Mouse (Mus musculus): ENCODE results near the gene Hmx1. TPM values are rescaled to one million over a fixed set of nuclear protein-coding genes. Genes with fewer than 3 reads are reported as not detected.

Hmx1 gene
- polyA plus RNA-seq, 1 experiment from 2014 or later, result not detected

DNA sequence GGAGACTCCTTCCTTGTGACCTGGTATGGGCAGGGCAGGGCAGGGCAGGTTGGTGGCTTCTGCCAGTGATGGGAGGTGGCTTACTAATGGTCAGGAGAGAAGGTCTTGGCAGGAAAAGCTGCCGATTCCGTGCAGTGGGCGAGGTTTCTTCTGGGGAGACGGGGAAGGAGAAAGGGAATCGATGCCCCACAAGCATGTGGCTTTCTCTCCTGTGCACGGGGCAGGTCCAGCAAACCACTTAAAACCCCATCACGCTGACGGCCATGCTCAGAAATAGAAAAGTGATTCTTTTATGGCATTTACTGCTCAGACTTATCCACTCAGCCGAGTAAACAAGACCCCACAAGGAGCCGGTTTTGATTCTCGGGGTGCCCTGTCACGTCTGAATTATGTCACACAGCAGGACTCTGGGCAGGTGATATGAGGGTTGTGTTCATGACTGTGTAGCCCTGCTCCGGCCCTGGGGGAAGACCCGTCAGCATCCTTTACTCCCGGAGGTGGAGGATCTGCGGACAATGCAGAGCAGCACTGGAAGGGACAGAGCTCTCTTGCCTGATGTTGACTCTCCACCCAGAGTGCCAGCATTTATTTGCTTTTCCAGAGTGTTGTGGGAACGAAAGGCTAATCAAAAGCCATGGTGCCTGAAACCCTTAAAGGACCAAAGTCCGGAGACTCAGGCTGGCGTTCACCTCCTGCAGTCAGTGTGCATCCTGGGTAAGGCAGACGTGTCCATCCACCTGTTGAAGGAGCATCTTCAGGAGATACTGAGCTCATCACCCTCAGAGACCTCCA, 22.5 kb upstream of the Hmx1 start:
- ATAC-seq (replicated peaks; ENCODE audit: low FRiP score, low read depth), result no peak

DNA sequence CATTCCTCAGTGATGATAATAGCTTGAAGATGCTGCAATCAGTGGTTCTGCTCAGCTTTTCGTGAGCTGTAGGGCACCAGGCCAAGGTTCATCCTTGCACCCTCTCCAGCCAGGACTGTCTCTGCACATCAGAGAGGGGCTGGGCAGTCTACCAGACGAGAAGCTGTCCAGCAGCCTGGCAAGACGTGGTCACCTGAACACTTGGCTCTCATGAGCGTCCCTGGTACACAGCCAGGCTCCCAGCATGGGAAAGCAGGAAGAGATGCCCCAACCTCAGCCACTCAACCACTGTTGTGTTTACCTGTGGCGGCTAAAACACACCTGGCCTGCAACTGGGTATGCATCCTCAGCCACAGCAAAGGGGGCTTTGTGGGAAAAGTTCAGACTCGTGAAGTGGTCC, 20.0 kb upstream of the Hmx1 start:
- H3K27me3 ChIP-seq (ENCODE audit: insufficient read depth, low read length), result peaks cover 10% of the 10 kb centered on the region; the same call in 1 of the 2 replicates
- H3K4me2 ChIP-seq (ENCODE audit: low read length), result no peak overlapping the region
- H3K36me3 ChIP-seq (ENCODE audit: insufficient read depth, low read length), result no peaks in the 10 kb centered on the region
- no peaks in the 10 kb centered on the region for H3K4me1 ChIP-seq (replicated peaks; ENCODE audit: insufficient read depth, low read length)
- 78% methylated on average over 6 of the region's 6 CpGs for WGBS
- H3K4me3 ChIP-seq (replicated peaks; ENCODE audit: low read depth, low read length), result no peak overlapping the region
- H3K9ac ChIP-seq (ENCODE audit: low read depth, low read length), result no peak overlapping the region
- DNase-seq (ENCODE audit: low spot score) (no peak), ATAC-seq (replicated peaks; ENCODE audit: low FRiP score, low read depth) (no peak)
- TF ChIP-seq CTCF (IDR thresholded peaks at IDR 0.05; ENCODE audit: low read depth), result no peak
- H3K27ac ChIP-seq, result no peak overlapping the region
- H3K9me3 ChIP-seq (replicated peaks; ENCODE audit: low read length), result no peaks in the 10 kb centered on the region

More for the DNA sequence above, 22.5 kb upstream of the Hmx1 start:
- WGBS, result 60% methylated on average over 20 of the region's 20 CpGs
- Histone ChIP-seq H3K4me2 (ENCODE audit: low read length) (no peak overlapping the region), H3K4me3 (replicated peaks; ENCODE audit: low read depth, low read length) (no peak overlapping the region), H3K36me3 (ENCODE audit: insufficient read depth, low read length) (no peaks in the 10 kb centered on the region), H3K4me1 (replicated peaks; ENCODE audit: insufficient read depth, low read length) (no peaks in the 10 kb centered on the region), H3K27ac (no peak overlapping the region), H3K9me3 (replicated peaks; ENCODE audit: low read length) (no peaks in the 10 kb centered on the region), H3K27me3 (ENCODE audit: insufficient read depth, low read length) (peaks cover 10% of the 10 kb centered on the region; the same call in 1 of the 2 replicates), H3K9ac (ENCODE audit: low read depth, low read length) (no peak overlapping the region)
- no peak for TF ChIP-seq CTCF (IDR thresholded peaks at IDR 0.05; ENCODE audit: low read depth)
- no peak for DNase-seq (ENCODE audit: low spot score)

DNA sequence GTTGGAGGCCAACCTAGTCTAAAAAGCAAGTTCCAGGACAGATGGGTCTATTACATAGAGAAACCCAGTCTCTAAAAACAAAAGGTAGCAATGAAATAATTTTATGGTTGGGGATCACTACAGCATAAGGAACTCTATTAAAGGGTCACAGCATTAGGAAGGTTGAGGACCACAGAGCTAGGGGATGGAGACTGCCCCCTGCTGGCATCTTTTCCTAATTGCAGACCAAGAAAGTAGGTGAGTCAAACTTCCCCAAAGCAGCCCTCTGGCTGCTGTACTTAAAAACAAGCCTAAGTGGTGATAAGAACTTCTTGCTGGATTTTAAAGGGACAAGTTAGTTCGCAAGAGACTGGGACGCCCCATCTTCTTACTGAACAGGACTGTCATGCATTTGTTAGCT, 9.8 kb upstream of the Hmx1 start:
- Histone ChIP-seq H3K9me3 (replicated peaks; ENCODE audit: low read length) (no peaks in the 10 kb centered on the region), H3K36me3 (ENCODE audit: insufficient read depth, low read length) (no peaks in the 10 kb centered on the region), H3K4me2 (ENCODE audit: low read length) (no peak overlapping the region), H3K9ac (ENCODE audit: low read depth, low read length) (no peak overlapping the region), H3K4me3 (replicated peaks; ENCODE audit: low read depth, low read length) (no peak overlapping the region), H3K4me1 (replicated peaks; ENCODE audit: insufficient read depth, low read length) (no peaks in the 10 kb centered on the region), H3K27me3 (ENCODE audit: insufficient read depth, low read length) (peaks cover 59% of the 10 kb centered on the region), H3K27ac (no peak overlapping the region)
- WGBS, result 44% methylated on average over 2 of the region's 2 CpGs
- no peak for ATAC-seq (replicated peaks; ENCODE audit: low FRiP score, low read depth)
- DNase-seq (ENCODE audit: low spot score), result no peak
- TF ChIP-seq CTCF (IDR thresholded peaks at IDR 0.05; ENCODE audit: low read depth), result peak; percentile 33; the same call in 1 of the 2 replicates

DNA sequence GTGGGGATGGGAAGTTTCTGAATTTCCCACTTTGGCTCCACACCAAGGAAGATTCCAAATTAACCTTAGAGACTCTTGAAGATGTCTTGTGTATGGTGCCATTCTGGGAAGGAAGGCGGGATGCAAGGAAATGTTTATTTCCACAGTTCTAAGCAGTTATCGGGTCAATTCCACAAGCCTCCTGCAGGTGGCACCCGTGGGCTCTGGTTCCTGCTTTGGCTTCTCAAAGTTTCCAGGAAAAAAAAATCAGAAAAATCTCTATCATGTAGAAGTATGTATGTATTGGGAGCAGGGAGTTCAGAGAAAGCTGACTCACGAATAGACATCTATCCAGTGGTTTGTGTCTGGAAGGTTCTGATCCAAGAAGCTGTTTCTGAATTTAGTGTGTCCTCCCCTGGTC, 9.1 kb upstream of the Hmx1 start:
- WGBS, result 1% methylated on average over 4 of the region's 4 CpGs
- Histone ChIP-seq H3K27ac (no peak overlapping the region), H3K4me1 (replicated peaks; ENCODE audit: insufficient read depth, low read length) (no peaks in the 10 kb centered on the region), H3K9ac (ENCODE audit: low read depth, low read length) (no peak overlapping the region), H3K4me3 (replicated peaks; ENCODE audit: low read depth, low read length) (no peak overlapping the region), H3K27me3 (ENCODE audit: insufficient read depth, low read length) (peaks cover 66% of the 10 kb centered on the region), H3K9me3 (replicated peaks; ENCODE audit: low read length) (no peaks in the 10 kb centered on the region), H3K36me3 (ENCODE audit: insufficient read depth, low read length) (no peaks in the 10 kb centered on the region), H3K4me2 (ENCODE audit: low read length) (no peak overlapping the region)
- peak; percentile 80 for TF ChIP-seq CTCF (IDR thresholded peaks at IDR 0.05; ENCODE audit: low read depth)
- DNase-seq (ENCODE audit: low spot score) (peak; percentile 73), ATAC-seq (replicated peaks; ENCODE audit: low FRiP score, low read depth) (no peak)

DNA sequence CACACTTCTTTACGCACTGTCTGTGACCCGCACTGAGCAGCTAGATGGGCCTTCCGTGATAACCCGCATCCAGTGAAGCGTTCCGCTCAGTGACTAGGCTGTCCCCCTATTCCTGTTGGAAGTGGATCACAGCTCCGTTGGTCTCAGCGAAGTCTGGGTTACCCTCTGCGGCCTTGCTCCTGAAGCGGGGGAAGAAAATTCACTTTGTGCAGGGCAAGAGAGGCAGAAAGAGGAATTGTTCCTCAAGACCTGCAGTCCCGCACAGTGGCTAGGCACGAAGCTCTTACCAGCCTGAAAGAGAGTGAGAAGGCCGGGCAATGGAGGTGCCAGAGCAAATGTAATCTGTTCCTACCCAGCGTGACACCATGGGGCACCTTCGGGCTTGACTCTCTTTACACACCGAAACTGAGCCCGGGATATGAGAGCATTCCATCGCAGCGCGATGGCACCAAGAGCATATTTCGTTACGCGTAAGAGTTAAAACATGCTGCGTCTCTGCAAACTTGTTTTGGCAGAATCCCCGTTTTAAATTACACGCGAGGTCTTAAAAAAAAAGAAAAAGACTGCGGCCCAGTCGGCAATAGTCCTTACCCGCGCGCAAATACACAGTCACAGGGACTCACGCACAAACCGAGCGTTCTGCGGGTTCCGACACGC, 946 bp upstream of the Hmx1 start:
- ATAC-seq (replicated peaks; ENCODE audit: low FRiP score, low read depth), result no peak
- Histone ChIP-seq H3K4me2 (ENCODE audit: low read length) (peak overlapping the region; percentile 66), H3K4me3 (replicated peaks; ENCODE audit: low read depth, low read length) (peak overlapping the region; percentile 44), H3K9me3 (replicated peaks; ENCODE audit: low read length) (no peaks in the 10 kb centered on the region), H3K27me3 (ENCODE audit: insufficient read depth, low read length) (peaks cover 99% of the 10 kb centered on the region), H3K36me3 (ENCODE audit: insufficient read depth, low read length) (no peaks in the 10 kb centered on the region), H3K9ac (ENCODE audit: low read depth, low read length) (no peak overlapping the region), H3K4me1 (replicated peaks; ENCODE audit: insufficient read depth, low read length) (peaks cover 13% of the 10 kb centered on the region), H3K27ac (no peak overlapping the region)
- TF ChIP-seq CTCF (IDR thresholded peaks at IDR 0.05; ENCODE audit: low read depth), result no peak
- WGBS, result 2% methylated on average over 38 of the region's 38 CpGs
- no peak for DNase-seq (ENCODE audit: low spot score)

DNA sequence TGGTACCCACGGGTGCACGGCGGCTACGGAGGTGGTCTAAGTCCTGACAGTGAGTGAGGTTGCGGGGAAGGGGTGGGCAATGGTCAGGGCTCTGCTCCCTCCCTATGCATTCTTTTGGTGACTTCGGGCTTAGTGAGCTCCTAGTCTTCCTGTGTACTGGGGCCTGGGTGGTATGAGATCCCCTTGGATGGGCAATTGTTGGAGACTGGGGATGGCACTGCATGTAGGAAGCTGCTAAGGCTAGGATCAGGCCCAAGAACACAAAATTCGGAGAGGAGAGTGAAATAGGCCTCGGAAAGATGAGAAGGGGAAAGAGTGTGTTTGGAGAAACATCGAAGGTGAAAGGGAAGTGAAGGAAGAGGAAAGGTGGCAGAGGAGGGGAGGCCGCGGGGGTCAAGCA, 533 bp downstream of the Hmx1 start:
- WGBS, result 5% methylated on average over 11 of the region's 11 CpGs
- no peak overlapping the region for H3K27ac ChIP-seq
- peaks cover 100% of the 10 kb centered on the region for H3K27me3 ChIP-seq (ENCODE audit: insufficient read depth, low read length)
- H3K36me3 ChIP-seq (ENCODE audit: insufficient read depth, low read length), result no peaks in the 10 kb centered on the region
- 0 out of 2 replicates have a peak overlapping the region, but pooled peaks have one; percentile 44 for H3K4me3 ChIP-seq (replicated peaks; ENCODE audit: low read depth, low read length)
- DNase-seq (ENCODE audit: low spot score) (no peak), ATAC-seq (replicated peaks; ENCODE audit: low FRiP score, low read depth) (no peak)
- H3K9me3 ChIP-seq (replicated peaks; ENCODE audit: low read length), result no peaks in the 10 kb centered on the region
- peaks cover 13% of the 10 kb centered on the region for H3K4me1 ChIP-seq (replicated peaks; ENCODE audit: insufficient read depth, low read length)
- no peak overlapping the region for H3K9ac ChIP-seq (ENCODE audit: low read depth, low read length)
- no peak for TF ChIP-seq CTCF (IDR thresholded peaks at IDR 0.05; ENCODE audit: low read depth)
- no peak overlapping the region for H3K4me2 ChIP-seq (ENCODE audit: low read length)

Data from kidney, postnatal 0 days (tissue).